Mouse (Mus musculus): Measurements from ENCODE around the gene B3galt2. TPM values are rescaled to one million over a fixed set of nuclear protein-coding genes. Genes with fewer than 3 reads are reported as not detected.

The B3galt2 gene
- polyA plus RNA-seq, 1 experiment from 2014 or later, result 2.0 TPM

Other genes with a start within 250 kb of the B3galt2 start
- gene Cdc73, start 62.2 kb downstream of the B3galt2 start, polyA plus RNA-seq (2016; fragmentation: Nextera tagmentation; extraction: Ambion mirVana), result 33.3 and 35.5 TPM in 2 replicates
- 136 and 138 TPM in 2 replicates for gene Glrx2, start 75.7 kb downstream of the B3galt2 start, polyA plus RNA-seq (2016; fragmentation: Nextera tagmentation; extraction: Ambion mirVana)
- gene Trove2, start 136.4 kb downstream of the B3galt2 start, polyA plus RNA-seq (2016; fragmentation: Nextera tagmentation; extraction: Ambion mirVana), result 30.6 and 35.8 TPM in 2 replicates
- 74.6 and 77.7 TPM in 2 replicates for gene Uchl5, start 136.6 kb downstream of the B3galt2 start, polyA plus RNA-seq (2016; fragmentation: Nextera tagmentation; extraction: Ambion mirVana)

All from neural tube, embryonic 12.5 days (tissue).